Mouse (Mus musculus): Measurements from ENCODE around the gene Bola1.
"Not testable (repeated sequence)": the region's sequence is repeated elsewhere in the genome, so short reads cannot be mapped to it uniquely, and the experiment has no call there.

DNA sequence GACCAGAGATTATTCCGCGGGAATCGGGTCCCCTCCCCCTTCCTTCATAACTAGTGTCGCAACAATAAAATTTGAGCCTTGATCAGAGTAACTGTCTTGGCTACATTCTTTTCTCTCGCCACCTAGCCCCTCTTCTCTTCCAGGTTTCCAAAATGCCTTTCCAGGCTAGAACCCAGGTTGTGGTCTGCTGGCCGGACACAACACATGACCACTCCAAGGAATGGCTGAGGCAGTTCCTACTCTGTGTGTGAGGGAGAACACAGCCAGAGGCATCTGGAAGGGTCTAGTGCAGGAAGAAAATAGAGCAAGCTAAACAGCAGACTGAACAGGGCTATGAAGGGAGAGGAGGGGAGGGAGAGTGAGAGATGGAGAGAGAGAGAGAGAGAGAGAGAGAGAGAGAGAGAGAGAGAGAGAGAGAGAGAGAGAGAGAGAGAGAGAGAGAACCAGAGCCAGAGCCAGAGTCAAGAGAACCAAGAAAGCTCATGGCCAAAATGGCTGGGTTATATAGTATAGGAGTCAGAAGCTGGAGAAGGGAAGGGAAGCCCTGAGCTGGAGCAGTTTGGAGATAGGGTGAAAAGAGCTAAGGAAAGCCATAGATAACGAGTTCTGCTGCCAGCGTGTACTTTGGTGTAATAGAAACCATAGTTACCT is 20.8 kb downstream of the Bola1 start:
- TF ChIP-seq CTCF (IDR thresholded peaks at IDR 0.05; ENCODE audit: borderline replicate concordance, insufficient read depth, low read length); POLR2A (IDR thresholded peaks at IDR 0.05; ENCODE audit: low read depth, low read length): not testable (repeated sequence)

Measured in embryonic fibroblast, embryonic 13.5 days (primary cell).